In genomic region chr10:60825955-60826354, GRCm38 (mm10) we compare ENCODE assay signal across 10 mouse cellular contexts. TPM values are rescaled to one million over a fixed set of nuclear protein-coding genes. Genes with fewer than 3 reads are reported as not detected.
DNase-seq lines count a peak whose midpoint lies in the region; ATAC-seq and TF ChIP-seq lines count a peak whose summit lies in the region.
"Had no signal": no experiment of that assay in that cellular context is flagged by ENCODE, and none has a peak within 500 bp of the region (broad histone marks: within the 10 kb centered on the region; RNA-seq: fewer than 3 reads in every experiment).

No protein-coding gene starts in this region.

- WGBS in kidney, postnatal 0 days, result 36% methylated on average over 6 of the region's 6 CpGs
- WGBS in hindbrain, embryonic 16.5 days, result 65% methylated on average over 6 of the region's 6 CpGs
- 48% methylated on average over 6 of the region's 6 CpGs for WGBS in neural tube, embryonic 12.5 days

- no peaks in the 10 kb centered on the region for H3K27me3 ChIP-seq in kidney, postnatal 0 days (ENCODE audit: insufficient read depth, low read length)
- peaks cover 18% of the 10 kb centered on the region for H3K27me3 ChIP-seq in hindbrain, embryonic 16.5 days (replicated peaks; ENCODE audit: control insufficient read depth, insufficient read depth, low read length)
- peaks cover 56% of the 10 kb centered on the region for H3K27me3 ChIP-seq in neural tube, embryonic 12.5 days (replicated peaks)
- H3K27me3 ChIP-seq: Patski had no signal

- peak overlapping the region; percentile 90 for H3K4me2 ChIP-seq in kidney, postnatal 0 days (ENCODE audit: low read length)
- H3K4me2 ChIP-seq in hindbrain, embryonic 16.5 days (ENCODE audit: low read length), result peak overlapping the region; percentile 85
- peak overlapping the region; percentile 83 for H3K4me2 ChIP-seq in neural tube, embryonic 12.5 days (replicated peaks)

- no peaks in the 10 kb centered on the region for H3K9me3 ChIP-seq in kidney, postnatal 0 days (replicated peaks; ENCODE audit: low read length)
- no peaks in the 10 kb centered on the region for H3K9me3 ChIP-seq in hindbrain, embryonic 16.5 days (ENCODE audit: control insufficient read depth, low read length)
- no peaks in the 10 kb centered on the region for H3K9me3 ChIP-seq in neural tube, embryonic 12.5 days

- no peak for TF ChIP-seq POLR2A in embryonic fibroblast, embryonic 13.5 days (IDR thresholded peaks at IDR 0.05; ENCODE audit: low read depth, low read length)

- no peak for DNase-seq in kidney, postnatal 0 days (ENCODE audit: low spot score)
- no peak for DNase-seq in kidney, adult 18-20 months
- no peak for DNase-seq in ovary, postnatal 10 days (ENCODE audit: low spot score)
- DNase-seq in retina, embryonic 14.5 days (ENCODE audit: low spot score), result no peak
- DNase-seq: thymus, postnatal 25 days had no signal

- no peak overlapping the region for H3K9ac ChIP-seq in kidney, postnatal 0 days (ENCODE audit: low read depth, low read length)
- H3K9ac ChIP-seq in hindbrain, embryonic 16.5 days (ENCODE audit: low read depth, low read length), result peak overlapping the region; percentile 60; the same call in 1 of the 2 replicates
- no peak overlapping the region for H3K9ac ChIP-seq in neural tube, embryonic 12.5 days

- peak overlapping the region; percentile 13; the same call in 1 of the 2 replicates for H3K27ac ChIP-seq in kidney, postnatal 0 days
- peak overlapping the region; percentile 92 for H3K27ac ChIP-seq in embryonic fibroblast, embryonic 13.5 days (ENCODE audit: insufficient read depth, low read length)
- H3K27ac ChIP-seq in hindbrain, embryonic 16.5 days (ENCODE audit: low read depth, low read length), result no peak overlapping the region
- H3K27ac ChIP-seq in neural tube, embryonic 12.5 days, result no peak overlapping the region

- no peaks in the 10 kb centered on the region for H3K36me3 ChIP-seq in kidney, postnatal 0 days (ENCODE audit: insufficient read depth, low read length)
- H3K36me3 ChIP-seq in hindbrain, embryonic 16.5 days (ENCODE audit: control insufficient read depth, insufficient read depth, low read length), result no peaks in the 10 kb centered on the region
- no peaks in the 10 kb centered on the region for H3K36me3 ChIP-seq in neural tube, embryonic 12.5 days

- ATAC-seq in kidney, postnatal 0 days (replicated peaks; ENCODE audit: low FRiP score, low read depth), result no peak
- no peak for ATAC-seq in hindbrain, embryonic 16.5 days
- ATAC-seq in neural tube, embryonic 12.5 days (ENCODE audit: low FRiP score, low read depth), result peak; percentile 34; the same call in 1 of the 2 replicates
- ATAC-seq in megakaryocyte progenitor cell, adult 5-6 weeks (replicated peaks; ENCODE audit: poor library complexity), result no peak
- ATAC-seq: Patski had no signal

- no peak overlapping the region for H3K4me3 ChIP-seq in kidney, postnatal 0 days (replicated peaks; ENCODE audit: low read depth, low read length)
- 0 out of 2 replicates have a peak overlapping the region, but pooled peaks have one; percentile 34 for H3K4me3 ChIP-seq in embryonic fibroblast, embryonic 13.5 days (ENCODE audit: insufficient read depth, low read length)
- peak overlapping the region; percentile 42; the same call in 1 of the 2 replicates for H3K4me3 ChIP-seq in hindbrain, embryonic 16.5 days (ENCODE audit: low read length)
- no peak overlapping the region for H3K4me3 ChIP-seq in neural tube, embryonic 12.5 days

- TF ChIP-seq CTCF in kidney, postnatal 0 days (IDR thresholded peaks at IDR 0.05; ENCODE audit: low read depth), result no peak
- TF ChIP-seq CTCF in embryonic fibroblast, embryonic 13.5 days (IDR thresholded peaks at IDR 0.05; ENCODE audit: borderline replicate concordance, insufficient read depth, low read length), result no peak

- H3K4me1 ChIP-seq in kidney, postnatal 0 days (replicated peaks; ENCODE audit: insufficient read depth, low read length), result peaks cover 66% of the 10 kb centered on the region
- peaks cover 18% of the 10 kb centered on the region for H3K4me1 ChIP-seq in embryonic fibroblast, embryonic 13.5 days (ENCODE audit: control insufficient read depth, insufficient read depth, low read length)
- H3K4me1 ChIP-seq in hindbrain, embryonic 16.5 days (ENCODE audit: control insufficient read depth, insufficient read depth, low read depth, low read length), result peaks cover 30% of the 10 kb centered on the region
- H3K4me1 ChIP-seq in neural tube, embryonic 12.5 days, result peaks cover 63% of the 10 kb centered on the region

RNA-seq across cellular contexts. Expression of gene Unc5b, which starts 5.4 kb away (rescaled TPM):
- polyA plus RNA-seq in kidney, postnatal 0 days (2015; fragmentation: Nextera tagmentation; extraction: Ambion mirVana), result 7.8 TPM in 2 replicates
- polyA plus RNA-seq in embryonic fibroblast, embryonic 13.5 days (2011; ENCODE audit: insufficient read length, low read depth, missing spikeins), result 101 and 119 TPM in 2 replicates
- 2.6 and 3.1 TPM in 2 replicates for polyA plus RNA-seq in hindbrain, embryonic 16.5 days (2015; fragmentation: Nextera tagmentation; extraction: Ambion mirVana)
- polyA plus RNA-seq in neural tube, embryonic 12.5 days (2016; fragmentation: Nextera tagmentation; extraction: Ambion mirVana), result 3.0 and 3.6 TPM in 2 replicates
- total RNA-seq in megakaryocyte progenitor cell, adult 5-6 weeks (2015), result not detected in 2 replicates
- not detected in 2 replicates for total RNA-seq in megakaryocyte progenitor cell, adult 5-6 weeks (2017)

Comparison
In these comparisons a context has a peak if more than half of its experiments do, and no peak if none do; other contexts are left out.
1. H3K27ac ChIP-seq: peak in kidney, postnatal 0 days (single experiment) and embryonic fibroblast, embryonic 13.5 days (single experiment); none in hindbrain, embryonic 16.5 days (single experiment) and neural tube, embryonic 12.5 days (single experiment).
2. H3K4me3 ChIP-seq: peak in embryonic fibroblast, embryonic 13.5 days (single experiment) and hindbrain, embryonic 16.5 days (single experiment); none in kidney, postnatal 0 days (single experiment) and neural tube, embryonic 12.5 days (single experiment).
3. RNA of gene Unc5b, which starts 5.4 kb away (polyA plus RNA-seq): 101 to 119 TPM in embryonic fibroblast, embryonic 13.5 days; 7.8 TPM in kidney, postnatal 0 days, 3.0 to 3.6 TPM in neural tube, embryonic 12.5 days and 2.6 to 3.1 TPM in hindbrain, embryonic 16.5 days; every median in the first group is over 10 times any median in the second.
4. Peak in every context shown above with its lines, with median percentiles within 50 percentile points of each other: H3K4me2 ChIP-seq.